Mouse (Mus musculus) ZHBTc4 (cell line): Measurements from ENCODE around the gene Fmo3.

Experiments used
- DNase-seq: peaks from one replicate; pipeline ENCODE4 v3.0.0-alpha.2; 2011; ENCODE audit warnings: low read depth, low spot score

Fmo3 gene

GRCm38 (mm10) chr1:162931310-162931875 lies 52.9 kb downstream of the Fmo3 start:
- no peak for DNase-seq

DNA sequence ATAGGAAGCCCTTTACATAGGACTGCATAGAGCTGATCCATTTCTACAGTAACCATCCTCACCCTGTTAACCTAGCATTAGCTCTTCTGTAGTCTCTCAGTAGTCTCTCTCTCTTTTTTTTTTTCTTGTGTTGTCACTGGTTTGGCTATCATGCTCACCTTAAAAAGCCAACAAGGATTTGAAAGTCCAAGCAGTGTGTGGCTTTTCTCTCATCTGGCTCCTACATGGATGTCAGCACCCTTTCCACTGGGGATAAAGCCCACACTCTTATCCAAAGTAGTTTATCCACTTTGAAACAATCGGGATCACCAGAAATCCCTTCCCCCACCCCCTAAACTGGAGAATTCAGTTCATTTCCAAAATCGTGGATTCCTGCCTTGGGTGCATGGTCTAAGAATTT lies 53.7 kb downstream of the Fmo3 start:
- DNase-seq: no peak

- DNase-seq: no peak
Observed at GRCm38 (mm10) chr1:162929146-162929545, 55.2 kb downstream of the Fmo3 start.

- DNase-seq: no peak
Observed at GRCm38 (mm10) chr1:162925121-162925520, 59.2 kb downstream of the Fmo3 start.

- DNase-seq: no peak
Observed at GRCm38 (mm10) chr1:162916661-162917060, 67.7 kb downstream of the Fmo3 start.

GRCm38 (mm10) chr1:162914932-162915556 lies 69.3 kb downstream of the Fmo3 start:
- no peak for DNase-seq

DNA sequence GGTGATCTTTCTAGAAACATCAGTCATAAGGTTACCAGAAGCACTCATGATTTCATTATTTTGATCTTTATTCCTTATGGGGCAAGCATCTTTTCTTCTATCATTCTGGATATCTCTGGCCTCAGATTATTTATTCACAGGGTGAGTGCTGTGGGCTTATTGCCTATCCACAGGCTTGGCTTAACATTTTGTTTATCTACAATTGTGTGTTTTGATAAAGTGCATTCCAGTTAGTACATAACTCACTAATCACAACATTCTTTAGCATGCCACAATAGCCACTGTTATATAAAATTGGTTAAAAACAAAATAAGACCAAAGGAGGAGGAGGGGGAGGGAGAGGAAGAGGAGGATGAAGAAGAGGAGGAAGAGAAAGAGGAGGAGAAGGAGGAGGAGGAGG lies 72.2 kb downstream of the Fmo3 start:
- DNase-seq: no peak
